Mouse (Mus musculus) heart, postnatal 0 days (tissue): Measurements from ENCODE around the gene Pbx3. TPM values are rescaled to one million over a fixed set of nuclear protein-coding genes. Genes with fewer than 3 reads are reported as not detected.

Source experiments
- ATAC-seq: fragments of 200-750 bp; cut with Nextera tagmentation; 2 replicates; pipeline ENCODE4 v1.8.0; 2017; ENCODE audit warnings: low read depth, moderate number of reproducible peaks, moderate library complexity; ENCODE audit not compliant: insufficient read depth
- DNase-seq: peaks from one replicate; pipeline ENCODE4 v3.0.0-alpha.2; 2016; ENCODE audit warnings: low spot score
- H3K27ac ChIP-seq: fragments of 300-500 bp; sonication (generic); 2 replicates; pipeline ENCODE4 v1.5.1; 2014; ENCODE audit warnings: low read depth, mild to moderate bottlenecking
- H3K27me3 ChIP-seq: fragments of 300-500 bp; sonication (generic); 2 replicates; pipeline ENCODE4 v1.6.1; 2014; ENCODE audit warnings: low read length, mixed read lengths; ENCODE audit not compliant: control insufficient read depth, insufficient read depth
- H3K36me3 ChIP-seq: fragments of 300-500 bp; sonication (generic); replicated peaks from 2 replicates; pipeline ENCODE4 v1.6.1; 2014; ENCODE audit warnings: low read length, mixed read lengths; ENCODE audit not compliant: control insufficient read depth, insufficient read depth
- H3K4me1 ChIP-seq: fragments of 300-500 bp; sonication (generic); 2 replicates; pipeline ENCODE4 v1.6.1; 2014; ENCODE audit warnings: antibody characterized with exemption; ENCODE audit not compliant: control insufficient read depth, insufficient read depth
- H3K4me2 ChIP-seq: fragments of 300-500 bp; sonication (generic); 2 replicates; pipeline ENCODE4 v1.6.1; 2014; ENCODE audit warnings: low read depth, mild to moderate bottlenecking, low read length, moderate library complexity
- H3K4me3 ChIP-seq: fragments of 300-500 bp; sonication (generic); 2 replicates; pipeline ENCODE4 v1.5.1; 2014; ENCODE audit warnings: low read depth, low read length
- H3K9ac ChIP-seq: fragments of 300-500 bp; sonication (generic); replicated peaks from 2 replicates; pipeline ENCODE4 v1.6.1; 2014; ENCODE audit warnings: low read depth, low read length, mixed read lengths
- H3K9me3 ChIP-seq: fragments of 300-500 bp; sonication (generic); replicated peaks from 2 replicates; pipeline ENCODE4 v1.6.1; 2016; ENCODE audit warnings: low read length; ENCODE audit not compliant: control insufficient read depth
- CTCF ChIP-seq: IDR thresholded peaks from 2 replicates; pipeline ENCODE4 v1.5.1; 2016; ENCODE audit warnings: antibody characterized with exemption, control low read depth, low read depth
- EP300 ChIP-seq: IDR thresholded peaks from 2 replicates; pipeline ENCODE4 v1.6.1; 2016; ENCODE audit warnings: antibody characterized with exemption, low read depth
- WGBS: fragments of 180-500 bp; shearing (Covaris S2); extraction: QIAGEN DNeasy Blood & Tissue Kit; methylation state at CpG from one replicate; pipeline ENCODE4 v1.1.7; 2014; 5-methylcytosine and 5-hydroxymethylcytosine counted together
- polyA plus RNA-seq: library from polyadenylated mRNA; unstranded; fragments of >200 nt; fragmentation: Nextera tagmentation; extraction: Ambion mirVana; gene quantifications from 2 replicates; pipeline ENCODE4 v1.2.1, GENCODE M21; 2015
- total RNA-seq: library from RNA; depleted of rRNA; stranded (reverse); fragments of >200 nt; gene quantifications from 2 replicates; pipeline ENCODE4 v1.2.3, GENCODE M21; 2014; ENCODE audit warnings: low replicate concordance

The Pbx3 gene
- total and polyA plus RNA-seq, 2 experiments from 2014 or later, result 11.4 to 34.3 TPM

- Histone ChIP-seq H3K9me3 (no peaks in the 10 kb centered on the region), H3K4me2 (no peak overlapping the region), H3K4me1 (peaks cover 4% of the 10 kb centered on the region; the same call in 1 of the 2 replicates), H3K9ac (no peak overlapping the region), H3K36me3 (no peaks in the 10 kb centered on the region), H3K4me3 (no peak overlapping the region), H3K27me3 (no peaks in the 10 kb centered on the region), H3K27ac (no peak overlapping the region)
- no peak for DNase-seq
- TF ChIP-seq EP300 (no peak), CTCF (no peak)
- 35% methylated on average over 1 of the region's 1 CpGs for WGBS
- no peak for ATAC-seq
Observed at GRCm38 (mm10) chr2:34363678-34364077, 9.3 kb downstream of the Pbx3 start.

DNA sequence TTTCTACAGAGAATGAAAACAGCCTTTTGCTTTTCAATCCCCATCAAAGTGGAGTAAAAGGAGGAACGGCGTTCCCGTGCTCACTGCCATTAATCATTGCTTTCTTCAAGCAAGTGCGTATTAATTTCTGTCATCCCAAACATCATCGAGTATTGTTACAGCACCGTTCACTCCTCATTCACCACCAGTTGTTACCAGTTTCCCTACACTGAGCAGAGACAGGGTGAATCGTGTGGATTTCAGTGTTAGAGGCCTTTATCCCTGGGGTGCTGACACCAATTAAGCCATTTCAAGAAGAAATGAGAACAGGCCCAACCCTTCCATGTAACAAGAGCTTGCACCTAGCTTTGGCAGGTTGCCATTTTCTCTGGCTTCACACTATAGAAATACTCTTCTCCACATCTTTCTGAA, 17.1 kb downstream of the Pbx3 start:
- no peaks in the 10 kb centered on the region for H3K27me3 ChIP-seq
- H3K9me3 ChIP-seq, result no peaks in the 10 kb centered on the region
- H3K9ac ChIP-seq, result no peak overlapping the region
- no peak overlapping the region for H3K4me2 ChIP-seq
- no peak overlapping the region for H3K27ac ChIP-seq
- H3K4me1 ChIP-seq, result peaks cover 4% of the 10 kb centered on the region; the same call in 1 of the 2 replicates
- no peak for DNase-seq
- no peak for TF ChIP-seq EP300
- no peak for TF ChIP-seq CTCF
- no peaks in the 10 kb centered on the region for H3K36me3 ChIP-seq
- no peak for ATAC-seq
- H3K4me3 ChIP-seq, result no peak overlapping the region
- WGBS, result 58% methylated on average over 7 of the region's 7 CpGs

DNA sequence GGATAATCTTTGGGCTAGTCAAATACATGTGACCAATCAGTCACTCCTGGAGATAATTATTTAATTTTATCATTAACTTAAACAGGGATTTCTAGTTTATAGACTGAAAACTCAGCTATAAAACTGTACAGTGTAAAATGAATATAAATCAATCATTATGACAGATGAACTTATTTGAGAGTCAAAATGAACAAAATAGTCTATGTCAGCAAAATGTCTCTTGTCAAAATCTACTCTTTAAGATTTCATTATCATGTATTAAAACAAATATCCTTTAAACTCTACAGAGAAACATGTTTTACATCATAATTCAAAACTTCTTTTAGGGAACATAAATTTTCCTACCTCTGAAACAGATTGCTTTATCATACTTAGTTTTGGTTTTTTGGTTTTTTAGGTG, 20.9 kb downstream of the Pbx3 start:
- Histone ChIP-seq H3K36me3 (no peaks in the 10 kb centered on the region), H3K27me3 (no peaks in the 10 kb centered on the region), H3K4me1 (no peaks in the 10 kb centered on the region), H3K9ac (no peak overlapping the region), H3K27ac (no peak overlapping the region), H3K9me3 (no peaks in the 10 kb centered on the region), H3K4me2 (no peak overlapping the region), H3K4me3 (no peak overlapping the region)
- TF ChIP-seq EP300 (no peak), CTCF (no peak)
- ATAC-seq, result no peak
- no peak for DNase-seq

- Histone ChIP-seq H3K27ac (no peak overlapping the region), H3K9me3 (no peaks in the 10 kb centered on the region), H3K36me3 (no peaks in the 10 kb centered on the region), H3K27me3 (no peaks in the 10 kb centered on the region), H3K4me3 (no peak overlapping the region), H3K4me2 (no peak overlapping the region), H3K4me1 (no peaks in the 10 kb centered on the region), H3K9ac (no peak overlapping the region)
- DNase-seq (no peak), ATAC-seq (no peak)
- WGBS, result 61% methylated on average over 6 of the region's 6 CpGs
- no peak for TF ChIP-seq CTCF
- TF ChIP-seq EP300, result no peak
Observed at GRCm38 (mm10) chr2:34347096-34347495, 25.8 kb downstream of the Pbx3 start.

- no peak overlapping the region for H3K27ac ChIP-seq
- DNase-seq, result no peak
- H3K9me3 ChIP-seq, result no peaks in the 10 kb centered on the region
- H3K4me3 ChIP-seq, result no peak overlapping the region
- no peaks in the 10 kb centered on the region for H3K36me3 ChIP-seq
- TF ChIP-seq EP300 (no peak), CTCF (no peak)
- no peak overlapping the region for H3K9ac ChIP-seq
- H3K27me3 ChIP-seq, result no peaks in the 10 kb centered on the region
- WGBS, result 81% methylated on average over 1 of the region's 1 CpGs
- no peak for ATAC-seq
- peaks cover 4% of the 10 kb centered on the region; the same call in 1 of the 2 replicates for H3K4me1 ChIP-seq
- no peak overlapping the region for H3K4me2 ChIP-seq
Observed at GRCm38 (mm10) chr2:34298664-34299063, 74.3 kb downstream of the Pbx3 start.

GRCm38 (mm10) chr2:34298202-34298601, 74.7 kb downstream of the Pbx3 start:
- Histone ChIP-seq H3K9me3 (no peaks in the 10 kb centered on the region), H3K27ac (no peak overlapping the region), H3K4me2 (no peak overlapping the region), H3K27me3 (no peaks in the 10 kb centered on the region), H3K4me1 (peaks cover 4% of the 10 kb centered on the region; the same call in 1 of the 2 replicates), H3K36me3 (no peaks in the 10 kb centered on the region), H3K4me3 (no peak overlapping the region), H3K9ac (no peak overlapping the region)
- TF ChIP-seq EP300 (no peak), CTCF (no peak)
- DNase-seq (no peak), ATAC-seq (no peak)
- WGBS, result 95% methylated on average over 3 of the region's 3 CpGs
